Mouse (Mus musculus) T-helper 1 cell (primary cell): ENCODE measurements around the gene Kifc5b.

Source experiments
- in situ Hi-C: fragments of 300-600 bp; cut with MboI, MseI; formaldehyde crosslinking; loops from one replicate; pipeline ENCODE4 v1.15.1; 2025; ENCODE audit warnings: high pct_unique_total_duplicates

Kifc5b gene

DNA sequence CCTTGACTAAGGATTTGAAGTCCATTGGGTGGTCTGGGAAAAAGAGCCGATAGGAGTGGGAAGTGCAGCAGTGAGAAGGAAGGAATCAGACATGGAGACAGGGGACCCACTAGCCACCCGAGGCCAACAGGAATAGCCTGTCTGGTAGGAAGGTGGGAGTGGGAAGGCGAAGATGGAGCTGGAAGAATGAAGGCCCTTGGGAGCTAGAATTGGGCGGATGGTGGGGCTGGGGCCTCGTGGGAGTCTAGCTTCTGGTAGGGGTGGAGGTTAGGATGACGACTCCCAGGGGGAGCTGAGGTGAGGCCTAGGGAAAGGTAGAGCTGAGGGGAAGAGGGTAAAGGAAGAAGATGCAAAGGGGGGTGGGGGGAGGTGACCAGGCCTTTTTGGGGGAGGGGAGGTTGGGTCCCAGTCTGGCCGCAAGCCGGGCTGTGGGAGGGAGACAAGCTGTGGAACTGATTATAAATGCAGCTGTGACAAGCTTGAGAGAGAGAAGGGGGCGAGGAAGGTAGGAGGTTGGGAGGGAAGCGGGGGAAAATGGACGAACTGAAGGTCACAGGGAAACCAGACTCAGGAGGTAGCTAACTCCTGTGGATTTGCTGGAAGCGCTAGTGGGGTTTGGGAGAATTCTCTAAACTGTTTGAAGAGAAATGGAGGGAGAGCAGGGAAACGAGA is 29.1 kb downstream of the Kifc5b start:
- in situ Hi-C loops, result loop anchor here (10.0 kb wide), 1 partner anchor 1761 kb away; the partner anchor contains the start of genes BC003965 and Unkl

- in situ Hi-C loops, result loop anchor here (10.0 kb wide), 1 partner anchor 1762 kb away; the partner anchor contains the start of genes BC003965 and Unkl
Observed at GRCm38 (mm10) chr17:26946567-26946966, 29.7 kb downstream of the Kifc5b start.

- in situ Hi-C loops, result loop anchor here (10.0 kb wide), 1 partner anchor 1763 kb away; the partner anchor contains the start of genes BC003965 and Unkl
Observed at GRCm38 (mm10) chr17:26947231-26948100, 30.6 kb downstream of the Kifc5b start.

DNA sequence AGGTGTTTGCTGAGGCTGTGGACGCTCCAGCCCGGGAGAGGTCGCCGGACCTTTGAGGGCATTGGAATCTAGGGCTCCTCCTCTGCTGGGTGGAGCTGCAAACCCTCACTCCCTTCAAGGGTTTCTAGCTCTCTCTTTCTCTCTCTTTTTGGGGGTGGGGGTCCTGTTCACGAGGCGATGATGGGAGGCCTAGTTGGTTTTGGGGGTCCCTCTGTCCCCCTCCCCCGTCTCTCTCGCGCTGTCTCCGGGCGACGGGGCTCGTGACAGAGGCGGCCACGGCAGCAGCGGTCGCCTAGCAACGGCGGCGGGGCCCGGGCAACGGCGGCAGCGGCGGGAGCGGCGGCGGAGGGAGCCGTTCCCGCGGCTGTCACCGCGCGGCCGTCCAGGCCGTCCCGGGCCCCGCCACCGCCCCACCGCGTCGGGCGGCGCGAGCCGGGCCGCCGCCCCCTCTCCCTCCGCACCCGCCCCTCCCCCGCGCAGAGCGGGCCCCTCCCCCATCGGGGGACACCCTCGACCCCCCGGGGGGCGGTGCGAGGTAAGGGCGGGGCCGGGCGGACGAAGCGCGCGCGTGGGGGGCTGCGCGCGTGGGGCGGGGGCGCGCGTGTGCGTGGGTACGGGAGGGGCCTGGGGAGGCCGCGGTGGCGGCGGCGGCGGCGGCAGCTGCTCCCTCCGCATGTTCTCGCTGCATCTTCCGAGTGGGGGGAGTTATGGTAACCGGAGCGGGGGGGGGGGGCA is 31.6 kb downstream of the Kifc5b start:
- in situ Hi-C loops, result loop anchor here (10.0 kb wide), 1 partner anchor 1764 kb away; the partner anchor contains the start of genes BC003965 and Unkl

DNA sequence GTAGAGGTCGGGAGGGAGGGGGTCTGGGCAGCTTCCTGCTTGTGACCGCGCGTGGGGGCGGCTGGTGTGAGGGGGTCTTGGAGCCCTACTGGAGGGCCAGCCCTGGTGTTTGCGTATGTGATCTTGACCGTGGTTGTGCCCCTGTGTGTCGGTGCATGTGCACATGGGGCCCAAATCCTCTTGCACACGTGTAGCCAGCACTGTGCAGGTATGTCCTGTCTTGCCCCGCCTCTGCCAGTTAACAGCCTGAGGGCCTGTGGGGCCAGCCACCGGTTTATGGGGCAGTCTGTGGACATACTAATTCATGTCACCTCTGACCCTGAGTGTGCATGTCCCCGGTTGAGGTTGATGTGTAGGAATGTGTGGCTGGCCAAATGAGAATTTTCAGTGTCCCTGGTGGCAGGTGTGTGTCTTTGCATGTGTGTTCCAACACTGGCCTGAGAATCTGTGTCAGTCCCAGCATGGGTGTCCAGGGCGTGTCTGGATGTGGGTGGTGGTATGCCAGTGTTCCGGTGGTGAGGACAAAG is 32.2 kb downstream of the Kifc5b start:
- in situ Hi-C loops, result loop anchor here (10.0 kb wide), 1 partner anchor 1764 kb away; the partner anchor contains the start of genes BC003965 and Unkl

DNA sequence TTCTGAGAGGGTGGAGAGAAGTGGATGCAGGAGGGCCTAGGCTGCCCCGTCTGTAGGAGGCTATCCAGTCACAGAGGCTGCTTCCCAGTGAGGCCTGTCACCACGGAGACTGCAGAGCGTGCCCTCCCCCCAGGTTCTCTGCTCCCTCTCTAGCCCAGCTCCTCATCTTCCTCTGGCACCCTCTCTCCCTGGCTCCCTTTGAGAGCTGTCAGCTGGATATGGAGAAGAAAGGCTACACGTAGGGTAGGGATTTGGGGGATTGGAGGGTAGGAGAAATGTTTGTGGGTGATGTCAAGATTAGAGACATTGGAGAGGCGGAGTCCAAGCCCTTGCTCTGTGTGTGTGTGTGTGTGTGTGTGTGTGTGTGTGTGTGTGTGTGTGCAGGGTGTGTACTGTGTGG is 33.0 kb downstream of the Kifc5b start:
- in situ Hi-C loops, result loop anchor here (10.0 kb wide), 1 partner anchor 1765 kb away; the partner anchor contains the start of genes BC003965 and Unkl

DNA sequence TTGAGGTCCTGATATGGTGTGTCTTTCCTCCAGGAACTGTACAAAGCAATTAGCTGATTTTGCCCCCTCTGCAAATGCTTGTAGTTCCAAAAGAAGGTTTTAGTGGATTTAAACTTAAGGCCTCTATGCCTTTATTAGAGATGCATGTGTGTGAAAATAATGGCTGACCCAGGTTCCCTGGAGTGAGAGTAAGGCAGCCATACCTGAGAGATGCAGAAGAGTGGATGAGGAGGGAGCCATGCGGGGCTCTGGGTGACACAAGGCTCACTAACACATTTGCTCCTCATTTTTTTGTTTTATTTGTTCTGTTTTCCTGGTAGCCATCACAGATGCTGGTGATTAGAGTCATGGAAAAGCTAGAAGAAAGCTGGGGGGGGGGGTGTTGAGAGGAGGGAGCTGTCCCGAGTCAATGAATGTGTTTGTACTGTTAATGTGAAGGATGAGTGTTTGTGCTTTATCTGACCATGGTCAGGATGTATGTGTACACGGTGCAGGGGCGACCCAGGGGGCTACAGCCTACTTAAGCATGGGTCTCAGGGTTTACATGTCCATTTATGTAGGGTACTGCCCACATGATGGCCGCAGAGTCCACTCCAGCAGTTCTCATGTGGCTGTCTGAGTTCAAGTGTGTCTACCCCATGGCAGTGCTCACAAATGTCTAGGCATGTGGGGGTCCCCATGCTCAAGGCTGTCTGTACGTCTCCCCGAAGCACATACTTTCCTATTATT is 33.8 kb downstream of the Kifc5b start:
- in situ Hi-C loops, result no loop called here

DNA sequence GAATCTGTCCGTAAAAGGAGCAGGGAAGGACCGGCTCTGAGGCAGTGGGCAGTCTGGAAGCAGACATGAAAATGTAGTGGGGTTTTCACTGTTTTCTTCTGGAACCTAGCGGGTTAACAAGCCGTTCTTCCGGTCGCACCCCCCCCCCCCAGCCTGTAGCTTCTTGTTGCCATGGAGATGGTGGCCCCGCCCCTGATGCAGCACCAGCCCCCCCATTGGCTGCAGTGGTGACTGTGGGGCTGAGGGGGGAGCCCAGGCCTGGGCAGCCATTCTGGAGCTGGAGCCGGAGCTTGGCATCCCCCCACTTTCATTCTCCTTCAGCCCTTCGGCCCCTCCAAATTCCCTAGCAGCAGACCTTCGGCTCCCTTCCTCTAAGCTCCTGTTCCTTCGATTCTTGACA is 34.5 kb downstream of the Kifc5b start:
- in situ Hi-C loops, result no loop called here

- in situ Hi-C loops, result no loop called here
Observed at GRCm38 (mm10) chr17:26951952-26952877, 35.3 kb downstream of the Kifc5b start.

GRCm38 (mm10) chr17:26953201-26953600 is 36.3 kb downstream of the Kifc5b start:
- in situ Hi-C loops, result no loop called here

- in situ Hi-C loops, result no loop called here
Observed at GRCm38 (mm10) chr17:26953726-26954125, 36.8 kb downstream of the Kifc5b start.

DNA sequence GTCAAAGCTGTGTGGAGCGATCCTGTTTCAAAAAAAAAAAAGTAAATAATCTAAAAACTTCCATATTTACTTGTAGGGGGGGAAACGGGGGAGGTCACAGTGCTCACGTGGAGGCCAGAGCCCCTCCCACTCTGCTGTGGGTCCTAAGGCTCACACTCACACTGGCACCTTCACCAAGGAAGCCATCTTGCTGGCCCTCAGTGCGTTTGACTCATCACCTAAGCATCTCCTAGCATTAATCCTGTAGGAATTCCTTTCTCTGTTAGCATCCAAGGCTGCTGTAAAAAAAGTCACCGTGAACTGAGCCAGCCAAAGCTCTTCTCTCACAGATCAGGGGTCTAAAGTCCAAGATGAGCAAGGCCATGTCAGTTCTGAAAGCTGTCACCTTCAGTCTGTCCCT is 39.4 kb downstream of the Kifc5b start:
- in situ Hi-C loops, result no loop called here

GRCm38 (mm10) chr17:26956895-26957294 is 40.0 kb downstream of the Kifc5b start:
- in situ Hi-C loops, result no loop called here

GRCm38 (mm10) chr17:26957872-26958271 is 41.0 kb downstream of the Kifc5b start:
- in situ Hi-C loops, result no loop called here

GRCm38 (mm10) chr17:26958880-26959279 is 42.0 kb downstream of the Kifc5b start:
- in situ Hi-C loops, result no loop called here

GRCm38 (mm10) chr17:26959815-26960214 is 42.9 kb downstream of the Kifc5b start:
- in situ Hi-C loops, result no loop called here

DNA sequence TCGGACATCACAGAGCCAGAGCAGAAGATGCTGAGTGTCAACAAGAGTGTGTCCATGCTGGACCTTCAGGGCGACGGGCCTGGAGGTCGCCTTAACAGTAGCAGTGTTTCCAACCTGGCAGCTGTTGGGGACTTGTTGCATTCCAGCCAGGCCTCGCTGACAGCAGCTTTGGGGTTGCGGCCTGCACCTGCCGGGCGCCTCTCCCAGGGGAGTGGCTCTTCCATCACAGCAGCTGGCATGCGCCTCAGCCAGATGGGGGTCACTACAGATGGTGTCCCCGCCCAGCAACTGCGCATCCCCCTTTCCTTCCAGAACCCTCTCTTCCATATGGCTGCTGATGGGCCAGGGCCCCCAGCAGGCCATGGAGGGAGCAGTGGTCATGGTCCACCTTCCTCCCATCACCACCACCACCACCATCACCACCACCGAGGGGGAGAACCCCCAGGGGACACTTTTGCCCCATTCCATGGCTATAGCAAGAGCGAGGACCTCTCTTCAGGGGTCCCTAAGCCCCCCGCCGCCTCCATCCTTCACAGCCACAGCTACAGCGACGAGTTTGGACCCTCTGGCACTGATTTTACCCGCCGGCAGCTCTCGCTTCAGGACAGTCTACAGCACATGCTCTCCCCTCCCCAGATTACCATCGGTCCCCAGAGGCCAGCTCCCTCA is 44.8 kb downstream of the Kifc5b start:
- in situ Hi-C loops, result no loop called here

GRCm38 (mm10) chr17:26966993-26967392 is 50.1 kb downstream of the Kifc5b start:
- in situ Hi-C loops, result no loop called here

- in situ Hi-C loops, result no loop called here
Observed at GRCm38 (mm10) chr17:26967477-26967876, 50.6 kb downstream of the Kifc5b start.
